Mouse (Mus musculus) stomach, adult 2 months (tissue): Measurements from ENCODE around the gene Megf8. TPM values are rescaled to one million over a fixed set of nuclear protein-coding genes. Genes with fewer than 3 reads are reported as not detected.

Experiments used
- polyA plus RNA-seq: library from polyadenylated mRNA; depleted of rRNA; stranded (reverse); fragments of >200 nt; gene quantifications from 2 replicates; pipeline ENCODE4 v1.2.3, GENCODE M21; 2012; rRNA removed

Gene Megf8
- 17.0 and 17.9 TPM in 2 replicates for polyA plus RNA-seq

GRCm38 (mm10) chr7:25316532-25317445 is at the start of gene Megf8:
Megf8 (plus strand) TSS chr7:25317164.

DNA sequence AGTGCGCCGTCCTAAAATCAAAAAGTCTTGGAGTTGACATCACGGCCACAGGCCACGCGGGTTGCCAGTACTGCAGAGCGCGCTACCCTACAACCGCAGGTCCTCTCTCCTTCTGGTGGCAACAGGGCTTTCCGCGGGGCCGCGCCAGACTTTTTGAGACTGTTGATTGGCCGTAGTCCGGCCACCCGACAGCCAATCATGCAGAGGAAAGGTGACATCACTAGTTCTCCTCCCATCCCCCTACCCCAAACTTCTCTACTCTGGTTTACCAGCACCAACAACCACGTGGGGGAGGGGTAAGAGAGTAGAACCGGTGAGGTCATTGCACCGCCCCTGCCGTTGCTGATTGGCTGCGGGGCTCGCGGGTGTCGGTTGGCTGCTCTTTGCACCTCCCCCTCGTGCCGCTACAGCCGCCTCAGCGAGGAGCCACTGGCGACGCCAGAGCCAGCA is 49.6 kb upstream of the Megf8 start, which contains the start of gene Cic:
Cic (plus strand) TSS at position 404 of the 450 bp plus-strand sequence.

DNA sequence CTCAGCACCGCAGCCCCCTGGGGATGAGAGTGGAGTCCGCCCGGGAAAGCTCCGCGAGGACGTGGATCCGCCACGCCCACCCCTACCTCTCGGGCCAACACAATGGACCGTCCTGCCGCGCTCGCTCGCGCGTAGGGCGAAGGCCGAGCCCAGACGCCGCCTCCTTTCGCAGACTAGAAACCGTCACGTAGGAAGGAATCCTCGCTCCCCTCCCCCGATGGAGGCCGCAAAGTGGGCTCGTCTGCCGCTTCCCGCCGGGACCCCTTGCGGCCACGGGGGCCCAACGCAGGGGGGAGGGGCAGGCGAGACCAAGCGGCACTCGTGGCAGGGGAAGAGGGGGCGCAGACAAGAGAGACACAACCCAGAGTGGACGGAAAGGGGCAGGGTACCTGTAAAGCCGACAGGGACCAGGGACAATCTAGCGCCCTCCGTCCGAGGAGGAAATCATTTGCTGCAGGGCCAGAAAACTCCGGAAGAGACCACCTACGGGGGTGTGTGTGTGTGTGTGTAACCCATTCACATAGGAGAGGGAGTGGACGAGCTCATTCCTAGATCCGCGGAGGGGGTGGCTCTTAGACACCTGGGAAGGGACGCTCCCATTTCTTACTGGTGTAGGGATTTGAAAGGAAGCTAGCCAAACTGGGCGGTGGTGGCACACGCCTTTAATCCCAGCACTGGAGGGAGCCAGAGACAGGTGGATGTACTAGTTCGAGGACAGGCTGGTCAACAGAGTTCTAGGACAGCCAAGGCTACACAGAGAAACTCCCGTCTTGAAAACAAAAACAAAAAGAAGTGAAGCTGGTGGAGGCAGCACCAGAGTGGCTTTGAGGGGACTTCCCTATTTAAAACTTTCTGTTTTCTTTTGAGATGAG is 19.3 kb upstream of the Megf8 start, which contains the start of gene Pafah1b3:
Pafah1b3 (minus strand) TSS at position 533 of the 872 bp plus-strand sequence.

DNA sequence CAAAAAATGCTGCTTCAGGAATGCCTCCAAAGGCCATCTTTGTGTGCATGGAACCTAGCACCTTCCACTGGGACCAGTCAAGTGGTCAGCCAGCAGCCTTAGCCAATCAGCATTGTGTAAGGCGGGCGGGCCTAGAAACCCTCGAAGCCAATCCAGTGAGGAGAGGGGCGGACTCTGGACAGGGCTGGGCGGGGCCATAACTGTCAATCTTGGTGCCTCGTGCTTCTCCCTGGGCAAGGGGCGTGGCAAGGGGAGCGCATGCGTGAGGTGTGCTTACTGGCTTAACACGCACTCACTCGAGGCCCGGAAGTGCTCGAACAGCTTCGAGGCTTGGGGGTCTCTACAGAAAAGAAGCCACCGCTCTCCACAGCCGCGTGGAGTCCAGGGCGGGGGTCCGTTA is 15.9 kb upstream of the Megf8 start, which contains the start of gene Prr19:
Prr19 (plus strand) TSS at position 349 of the 400 bp plus-strand sequence.

GRCm38 (mm10) chr7:25305956-25306613 is 10.9 kb upstream of the Megf8 start, which contains the start of gene Tmem145:
Tmem145 (plus strand) TSS chr7:25306106.

GRCm38 (mm10) chr7:25369058-25369749 is 52.2 kb downstream of the Megf8 start, which contains the start of gene Cnfn:
Cnfn (minus strand) TSS chr7:25369724.

GRCm38 (mm10) chr7:25398610-25399009 is 81.6 kb downstream of the Megf8 start, which contains the start of gene Lipe:
Lipe (minus strand) TSS chr7:25398710.

GRCm38 (mm10) chr7:25412833-25413441 is 96.0 kb downstream of the Megf8 start, which contains the start of gene Cxcl17:
Cxcl17 (minus strand) TSS chr7:25412886.

Other genes starting within 250 kb of the Megf8 start
- gene Grik5, start 244.8 kb upstream of the Megf8 start, polyA plus RNA-seq, result 20.0 and 23.3 TPM in 2 replicates
- gene Zfp574, start 244.6 kb upstream of the Megf8 start, polyA plus RNA-seq, result 22.3 and 26.9 TPM in 2 replicates
- 0.43 and 0.74 TPM in 2 replicates for gene Pou2f2, start 137.4 kb upstream of the Megf8 start, polyA plus RNA-seq
- 36.0 and 52.0 TPM in 2 replicates for gene Dedd2, start 96.5 kb upstream of the Megf8 start, polyA plus RNA-seq
- 4.5 and 5.4 TPM in 2 replicates for gene Zfp526, start 95.7 kb upstream of the Megf8 start, polyA plus RNA-seq
- 56.6 and 57.3 TPM in 2 replicates for gene Gsk3a, start 79.3 kb upstream of the Megf8 start, polyA plus RNA-seq
- gene Erf, start 66.4 kb upstream of the Megf8 start, polyA plus RNA-seq, result 24.7 and 28.1 TPM in 2 replicates
- gene Cic, start 49.5 kb upstream of the Megf8 start, polyA plus RNA-seq, result 34.1 and 42.6 TPM in 2 replicates
- gene Pafah1b3, start 19.2 kb upstream of the Megf8 start, polyA plus RNA-seq, result 83.7 and 97.6 TPM in 2 replicates
- not detected in 2 replicates for gene Prr19, start 15.8 kb upstream of the Megf8 start, polyA plus RNA-seq
- gene Tmem145, start 11.1 kb upstream of the Megf8 start, polyA plus RNA-seq, result 0.70 and 1.0 TPM in 2 replicates
- 2,206 and 4,043 TPM in 2 replicates for gene Cnfn, start 52.6 kb downstream of the Megf8 start, polyA plus RNA-seq
- gene Lipe, start 81.5 kb downstream of the Megf8 start, polyA plus RNA-seq, result 26.7 and 31.7 TPM in 2 replicates
- 73.0 and 75.1 TPM in 2 replicates for gene Cxcl17, start 95.7 kb downstream of the Megf8 start, polyA plus RNA-seq
- 4.1 and 5.9 TPM in 2 replicates for gene Ceacam1, start 160.4 kb downstream of the Megf8 start, polyA plus RNA-seq
- not detected in 2 replicates for gene Ceacam2, start 222.7 kb downstream of the Megf8 start, polyA plus RNA-seq